Mouse (Mus musculus) skeletal muscle tissue, adult 2 months (tissue): ENCODE results near the gene Gm37240.
A peak's percentile ranks its signal among the peaks of the same experiment; 100 is the strongest.
"Not testable (repeated sequence)": the region's sequence is repeated elsewhere in the genome, so short reads cannot be mapped to it uniquely, and the experiment has no call there.

Experiments
- DNase-seq: peaks from one replicate; pipeline ENCODE4 v3.0.0-alpha.2; 2012; ENCODE audit warnings: low read depth, low spot score

Gm37240 gene

GRCm38 (mm10) chr3:85887239-85887827, at the start of gene Gm37240, which contains the start of gene Glt28d2:
TSS of gene Gm37240 (minus strand) at chr3:85887518.
TSS of gene Glt28d2 (minus strand) at chr3:85887516.
- DNase-seq, result peak; percentile 93

GRCm38 (mm10) chr3:85933586-85933985, 46.3 kb upstream of the Gm37240 start:
- DNase-seq, result no peak

GRCm38 (mm10) chr3:85931859-85932258, 44.5 kb upstream of the Gm37240 start:
- no peak for DNase-seq

- no peak for DNase-seq
Measured at GRCm38 (mm10) chr3:85930671-85931255, 43.4 kb upstream of the Gm37240 start.

GRCm38 (mm10) chr3:85929711-85930110, 42.4 kb upstream of the Gm37240 start:
- no peak for DNase-seq

GRCm38 (mm10) chr3:85928140-85928611, 40.9 kb upstream of the Gm37240 start:
- DNase-seq, result peak; percentile 78

GRCm38 (mm10) chr3:85927296-85927695, 40.0 kb upstream of the Gm37240 start:
- DNase-seq, result no peak

GRCm38 (mm10) chr3:85923954-85924945, 36.9 kb upstream of the Gm37240 start:
- DNase-seq, result peak; percentile 61

- no peak for DNase-seq
Measured at GRCm38 (mm10) chr3:85923343-85923742, 36.0 kb upstream of the Gm37240 start.

- peak; percentile 19 for DNase-seq
Measured at GRCm38 (mm10) chr3:85922331-85922730, 35.0 kb upstream of the Gm37240 start.

- not testable (repeated sequence) for DNase-seq
Measured at GRCm38 (mm10) chr3:85920671-85921070, 33.4 kb upstream of the Gm37240 start.

- DNase-seq, result no peak
Measured at GRCm38 (mm10) chr3:85917600-85917999, 30.3 kb upstream of the Gm37240 start.

GRCm38 (mm10) chr3:85914806-85915205, 27.5 kb upstream of the Gm37240 start:
- no peak for DNase-seq

GRCm38 (mm10) chr3:85907136-85907535, 19.8 kb upstream of the Gm37240 start:
- no peak for DNase-seq

GRCm38 (mm10) chr3:85904371-85904770, 17.1 kb upstream of the Gm37240 start:
- no peak for DNase-seq

- no peak for DNase-seq
Measured at GRCm38 (mm10) chr3:85895020-85895419, 7.7 kb upstream of the Gm37240 start.

- DNase-seq, result no peak
Measured at GRCm38 (mm10) chr3:85891571-85891970, 4.3 kb upstream of the Gm37240 start.

GRCm38 (mm10) chr3:85888221-85888671, 928 bp upstream of the Gm37240 start:
- DNase-seq, result peak; percentile 71

GRCm38 (mm10) chr3:85886636-85887238, 581 bp downstream of the Gm37240 start:
- peak; percentile 31 for DNase-seq

GRCm38 (mm10) chr3:85885906-85886305, 1.4 kb downstream of the Gm37240 start:
- DNase-seq, result no peak

GRCm38 (mm10) chr3:85880687-85881086, 6.6 kb downstream of the Gm37240 start:
- no peak for DNase-seq

- no peak for DNase-seq
Measured at GRCm38 (mm10) chr3:85880068-85880467, 7.2 kb downstream of the Gm37240 start.
